Mouse (Mus musculus): ENCODE data around the gene Ppcs. TPM values are rescaled to one million over a fixed set of nuclear protein-coding genes. Genes with fewer than 3 reads are reported as not detected.

The Ppcs gene
- polyA plus RNA-seq, 1 experiment from 2014 or later: 25.0 TPM

DNA sequence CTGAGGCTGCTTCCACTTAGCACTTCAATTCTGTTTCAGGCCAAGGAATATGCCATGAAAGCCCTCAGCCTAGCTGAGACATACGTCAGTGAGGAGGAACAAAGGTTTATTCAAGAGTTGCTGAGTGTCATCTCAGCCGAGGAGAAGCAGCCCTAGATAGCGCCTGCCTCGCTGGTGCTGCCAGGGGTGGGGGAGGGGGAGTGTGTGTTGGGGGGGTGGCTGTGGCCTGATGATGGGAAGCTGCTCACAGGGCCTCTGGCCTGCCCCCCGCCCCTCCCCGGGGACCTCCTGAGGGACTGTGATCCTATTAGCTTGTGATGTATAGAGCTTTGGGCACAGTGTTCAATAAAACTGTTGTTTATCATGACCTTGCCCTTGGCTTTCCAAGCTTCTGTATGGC, 31.3 kb upstream of the Ppcs start:
- no peaks in the 10 kb centered on the region for H3K9me3 ChIP-seq (ENCODE audit: control insufficient read depth, low read length)
- no peaks in the 10 kb centered on the region for H3K27me3 ChIP-seq (ENCODE audit: control insufficient read depth, insufficient read depth, low read length)
- H3K27ac ChIP-seq (ENCODE audit: low read depth, low read length): peak overlapping the region; percentile 39; the same call in 1 of the 2 replicates
- no peak overlapping the region for H3K9ac ChIP-seq (ENCODE audit: low read length)
- no peaks in the 10 kb centered on the region; the same call in 1 of the 2 replicates for H3K4me1 ChIP-seq (ENCODE audit: control insufficient read depth, insufficient read depth, low read length)
- H3K4me3 ChIP-seq (ENCODE audit: low read depth, low read length): no peak overlapping the region
- no peaks in the 10 kb centered on the region for H3K36me3 ChIP-seq (ENCODE audit: control insufficient read depth, insufficient read depth, low read length)
- DNase-seq (ENCODE audit: low spot score) (peak; percentile 57), ATAC-seq (ENCODE audit: insufficient read depth, low FRiP score, low TSS enrichment) (peak; percentile 38)
- H3K4me2 ChIP-seq (ENCODE audit: low read depth): no peak overlapping the region
- WGBS: 25% methylated on average over 6 of the region's 6 CpGs

DNA sequence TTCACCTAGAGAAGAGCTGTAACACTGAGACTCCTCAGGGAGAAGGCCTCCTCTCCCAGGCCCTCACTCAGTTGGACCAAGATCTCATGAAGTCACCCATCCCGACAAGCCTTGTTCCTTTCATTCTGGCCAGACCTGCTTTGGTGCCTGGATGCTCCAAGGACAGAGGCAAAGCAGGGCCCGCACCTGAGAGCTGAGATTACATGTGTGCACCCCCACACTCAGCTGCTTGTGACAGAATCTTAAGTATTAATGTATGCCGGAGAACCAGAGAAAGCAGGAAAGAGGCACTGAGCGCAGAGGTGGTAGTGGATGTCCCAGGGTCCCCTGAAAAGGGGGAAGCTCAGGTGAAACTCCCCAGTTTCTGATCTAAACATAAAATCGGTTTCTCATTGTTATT, 30.9 kb upstream of the Ppcs start:
- no peaks in the 10 kb centered on the region for H3K36me3 ChIP-seq (ENCODE audit: control insufficient read depth, insufficient read depth, low read length)
- no peak overlapping the region for H3K9ac ChIP-seq (ENCODE audit: low read length)
- H3K27ac ChIP-seq (ENCODE audit: low read depth, low read length): peak overlapping the region; percentile 39; the same call in 1 of the 2 replicates
- 66% methylated on average over 5 of the region's 5 CpGs for WGBS
- ATAC-seq (ENCODE audit: insufficient read depth, low FRiP score, low TSS enrichment): no peak
- H3K4me2 ChIP-seq (ENCODE audit: low read depth): no peak overlapping the region
- no peak overlapping the region for H3K4me3 ChIP-seq (ENCODE audit: low read depth, low read length)
- no peaks in the 10 kb centered on the region for H3K27me3 ChIP-seq (ENCODE audit: control insufficient read depth, insufficient read depth, low read length)
- H3K9me3 ChIP-seq (ENCODE audit: control insufficient read depth, low read length): no peaks in the 10 kb centered on the region
- H3K4me1 ChIP-seq (ENCODE audit: control insufficient read depth, insufficient read depth, low read length): no peaks in the 10 kb centered on the region; the same call in 1 of the 2 replicates
- no peak for DNase-seq (ENCODE audit: low spot score)

- DNase-seq (ENCODE audit: low spot score) (no peak), ATAC-seq (ENCODE audit: insufficient read depth, low FRiP score, low TSS enrichment) (no peak)
- Histone ChIP-seq H3K4me3 (ENCODE audit: low read depth, low read length) (no peak overlapping the region), H3K27me3 (ENCODE audit: control insufficient read depth, insufficient read depth, low read length) (no peaks in the 10 kb centered on the region), H3K9me3 (ENCODE audit: control insufficient read depth, low read length) (no peaks in the 10 kb centered on the region), H3K36me3 (ENCODE audit: control insufficient read depth, insufficient read depth, low read length) (no peaks in the 10 kb centered on the region), H3K9ac (ENCODE audit: low read length) (no peak overlapping the region), H3K4me1 (ENCODE audit: control insufficient read depth, insufficient read depth, low read length) (no peaks in the 10 kb centered on the region; the same call in 1 of the 2 replicates), H3K27ac (ENCODE audit: low read depth, low read length) (no peak overlapping the region), H3K4me2 (ENCODE audit: low read depth) (no peak overlapping the region)
- 70% methylated on average over 7 of the region's 7 CpGs for WGBS
These were observed 28.2 kb upstream of the Ppcs start for GRCm38 (mm10) chr4:119450436-119450835.

DNA sequence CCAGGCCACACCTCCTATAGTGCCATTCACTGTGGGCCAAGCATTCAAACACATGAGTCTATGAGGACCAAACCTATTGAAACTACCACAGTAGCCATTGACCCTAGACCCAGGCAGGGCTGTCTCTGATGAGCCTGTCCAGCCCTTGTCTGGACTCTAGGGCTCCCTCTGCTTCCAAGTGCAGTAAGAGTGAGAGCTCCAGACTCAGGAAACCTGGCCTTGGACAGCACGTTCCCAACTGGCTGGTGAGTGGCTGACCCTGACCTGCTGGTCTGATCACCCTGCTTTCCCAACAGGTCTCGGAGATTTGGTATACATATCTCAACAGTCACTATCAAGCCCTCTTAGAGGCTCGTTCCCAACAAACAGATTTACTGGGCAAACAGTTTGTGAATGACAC, 25.6 kb upstream of the Ppcs start:
- Histone ChIP-seq H3K27me3 (ENCODE audit: control insufficient read depth, insufficient read depth, low read length) (no peaks in the 10 kb centered on the region), H3K4me1 (ENCODE audit: control insufficient read depth, insufficient read depth, low read length) (no peaks in the 10 kb centered on the region), H3K4me3 (ENCODE audit: low read depth, low read length) (no peak overlapping the region), H3K9me3 (ENCODE audit: control insufficient read depth, low read length) (no peaks in the 10 kb centered on the region), H3K36me3 (ENCODE audit: control insufficient read depth, insufficient read depth, low read length) (no peaks in the 10 kb centered on the region), H3K27ac (ENCODE audit: low read depth, low read length) (no peak overlapping the region), H3K4me2 (ENCODE audit: low read depth) (no peak overlapping the region), H3K9ac (ENCODE audit: low read length) (no peak overlapping the region)
- WGBS: 81% methylated on average over 3 of the region's 3 CpGs
- no peak for DNase-seq (ENCODE audit: low spot score)
- no peak for ATAC-seq (ENCODE audit: insufficient read depth, low FRiP score, low TSS enrichment)

DNA sequence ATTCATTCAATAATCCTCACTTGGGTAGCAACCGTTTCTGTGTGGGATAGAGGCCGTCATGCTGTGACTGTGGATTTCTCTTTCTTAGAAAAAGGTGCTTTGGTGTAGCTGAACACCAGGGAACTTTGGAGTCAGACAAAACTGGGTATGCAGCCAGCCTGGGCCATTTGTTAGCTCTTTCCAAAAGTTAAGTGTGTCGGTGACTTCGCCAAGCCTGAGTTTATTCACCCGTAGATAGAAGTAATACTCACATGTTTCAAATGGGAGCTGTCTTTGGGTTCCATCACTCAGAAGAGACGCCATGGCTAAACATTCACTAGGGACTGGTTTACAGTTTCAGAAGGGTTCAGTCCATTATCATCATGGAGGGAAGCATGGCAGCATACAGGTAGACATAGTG, 25.0 kb upstream of the Ppcs start:
- Histone ChIP-seq H3K4me3 (ENCODE audit: low read depth, low read length) (no peak overlapping the region), H3K9me3 (ENCODE audit: control insufficient read depth, low read length) (no peaks in the 10 kb centered on the region), H3K36me3 (ENCODE audit: control insufficient read depth, insufficient read depth, low read length) (no peaks in the 10 kb centered on the region), H3K27ac (ENCODE audit: low read depth, low read length) (no peak overlapping the region), H3K4me2 (ENCODE audit: low read depth) (no peak overlapping the region), H3K4me1 (ENCODE audit: control insufficient read depth, insufficient read depth, low read length) (no peaks in the 10 kb centered on the region), H3K9ac (ENCODE audit: low read length) (no peak overlapping the region), H3K27me3 (ENCODE audit: control insufficient read depth, insufficient read depth, low read length) (no peaks in the 10 kb centered on the region)
- ATAC-seq (ENCODE audit: insufficient read depth, low FRiP score, low TSS enrichment) (no peak), DNase-seq (ENCODE audit: low spot score) (no peak)
- 92% methylated on average over 6 of the region's 6 CpGs for WGBS

DNA sequence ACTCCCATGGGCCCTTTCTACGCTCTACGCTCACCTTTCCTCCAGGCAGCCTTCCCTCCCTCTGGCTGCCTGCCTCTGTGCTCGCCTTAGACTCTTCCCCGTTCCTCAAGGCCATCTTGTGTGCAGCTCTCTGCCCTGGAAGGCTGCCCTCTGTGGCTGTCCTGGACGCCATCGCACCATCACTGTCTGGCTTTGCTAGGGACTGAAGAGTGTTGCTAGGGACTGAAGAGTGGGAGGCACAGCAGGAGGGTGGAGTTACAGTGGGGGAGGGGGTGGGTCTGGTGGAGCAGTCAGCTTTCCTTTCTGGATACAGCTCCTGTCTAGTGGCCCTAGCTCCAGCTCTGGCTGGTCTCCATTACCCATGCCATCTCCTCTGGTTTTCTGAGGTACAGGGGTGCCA, 20.3 kb upstream of the Ppcs start:
- Histone ChIP-seq H3K9ac (ENCODE audit: low read length) (no peak overlapping the region; the same call in 1 of the 2 replicates), H3K27ac (ENCODE audit: low read depth, low read length) (no peak overlapping the region), H3K27me3 (ENCODE audit: control insufficient read depth, insufficient read depth, low read length) (no peaks in the 10 kb centered on the region), H3K4me3 (ENCODE audit: low read depth, low read length) (no peak overlapping the region), H3K9me3 (ENCODE audit: control insufficient read depth, low read length) (no peaks in the 10 kb centered on the region), H3K4me1 (ENCODE audit: control insufficient read depth, insufficient read depth, low read length) (no peaks in the 10 kb centered on the region), H3K4me2 (ENCODE audit: low read depth) (no peak overlapping the region), H3K36me3 (ENCODE audit: control insufficient read depth, insufficient read depth, low read length) (no peaks in the 10 kb centered on the region)
- DNase-seq (ENCODE audit: low spot score) (no peak), ATAC-seq (ENCODE audit: insufficient read depth, low FRiP score, low TSS enrichment) (no peak)
- 51% methylated on average over 6 of the region's 6 CpGs for WGBS

DNA sequence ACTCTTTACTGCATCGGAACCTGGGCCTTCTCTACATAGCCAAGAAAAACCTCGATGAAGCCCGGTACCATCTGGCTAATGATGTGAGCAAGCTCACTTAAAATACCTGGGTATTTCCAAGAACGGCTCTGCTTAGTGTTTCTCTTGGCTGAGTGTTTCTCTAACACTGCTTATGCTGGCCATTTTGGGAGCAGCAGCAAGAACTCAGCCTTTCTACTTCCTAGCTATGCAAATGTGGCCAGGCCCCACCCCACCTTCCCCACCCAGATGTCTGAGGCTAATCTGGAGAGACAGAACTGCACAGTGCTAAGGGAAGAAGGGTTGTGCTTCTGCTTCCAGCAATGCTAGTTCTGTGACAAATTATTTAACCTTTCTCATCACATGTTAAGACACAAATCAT, 19.6 kb upstream of the Ppcs start:
- H3K36me3 ChIP-seq (ENCODE audit: control insufficient read depth, insufficient read depth, low read length): no peaks in the 10 kb centered on the region
- H3K27ac ChIP-seq (ENCODE audit: low read depth, low read length): no peak overlapping the region
- H3K4me1 ChIP-seq (ENCODE audit: control insufficient read depth, insufficient read depth, low read length): no peaks in the 10 kb centered on the region
- no peaks in the 10 kb centered on the region for H3K27me3 ChIP-seq (ENCODE audit: control insufficient read depth, insufficient read depth, low read length)
- DNase-seq (ENCODE audit: low spot score): no peak
- H3K9me3 ChIP-seq (ENCODE audit: control insufficient read depth, low read length): no peaks in the 10 kb centered on the region
- ATAC-seq (ENCODE audit: insufficient read depth, low FRiP score, low TSS enrichment): no peak
- no peak overlapping the region for H3K4me3 ChIP-seq (ENCODE audit: low read depth, low read length)
- no peak overlapping the region for H3K9ac ChIP-seq (ENCODE audit: low read length)
- 94% methylated on average over 4 of the region's 4 CpGs for WGBS
- no peak overlapping the region for H3K4me2 ChIP-seq (ENCODE audit: low read depth)

- Histone ChIP-seq H3K9ac (ENCODE audit: low read length) (no peak overlapping the region), H3K4me2 (ENCODE audit: low read depth) (no peak overlapping the region), H3K27me3 (ENCODE audit: control insufficient read depth, insufficient read depth, low read length) (no peaks in the 10 kb centered on the region), H3K9me3 (ENCODE audit: control insufficient read depth, low read length) (no peaks in the 10 kb centered on the region), H3K27ac (ENCODE audit: low read depth, low read length) (no peak overlapping the region), H3K4me3 (ENCODE audit: low read depth, low read length) (no peak overlapping the region), H3K4me1 (ENCODE audit: control insufficient read depth, insufficient read depth, low read length) (no peaks in the 10 kb centered on the region), H3K36me3 (ENCODE audit: control insufficient read depth, insufficient read depth, low read length) (no peaks in the 10 kb centered on the region)
- ATAC-seq (ENCODE audit: insufficient read depth, low FRiP score, low TSS enrichment): no peak
- 88% methylated on average over 2 of the region's 2 CpGs for WGBS
- no peak for DNase-seq (ENCODE audit: low spot score)
These were observed 15.7 kb upstream of the Ppcs start for GRCm38 (mm10) chr4:119437936-119438335.

- 31% methylated on average over 5 of the region's 5 CpGs for WGBS
- Histone ChIP-seq H3K4me1 (ENCODE audit: control insufficient read depth, insufficient read depth, low read length) (no peaks in the 10 kb centered on the region), H3K27ac (ENCODE audit: low read depth, low read length) (no peak overlapping the region), H3K36me3 (ENCODE audit: control insufficient read depth, insufficient read depth, low read length) (no peaks in the 10 kb centered on the region), H3K4me3 (ENCODE audit: low read depth, low read length) (no peak overlapping the region), H3K9me3 (ENCODE audit: control insufficient read depth, low read length) (no peaks in the 10 kb centered on the region), H3K9ac (ENCODE audit: low read length) (no peak overlapping the region), H3K4me2 (ENCODE audit: low read depth) (no peak overlapping the region), H3K27me3 (ENCODE audit: control insufficient read depth, insufficient read depth, low read length) (no peaks in the 10 kb centered on the region)
- no peak for DNase-seq (ENCODE audit: low spot score)
- no peak for ATAC-seq (ENCODE audit: insufficient read depth, low FRiP score, low TSS enrichment)
These were observed 8.5 kb upstream of the Ppcs start for GRCm38 (mm10) chr4:119430678-119431077.
